Mouse (Mus musculus): ENCODE data around the gene Milr1. TPM values are rescaled to one million over a fixed set of nuclear protein-coding genes. Genes with fewer than 3 reads are reported as not detected.

Gene Milr1
- polyA plus RNA-seq, 1 experiment from 2014 or later, result 0.51 TPM

DNA sequence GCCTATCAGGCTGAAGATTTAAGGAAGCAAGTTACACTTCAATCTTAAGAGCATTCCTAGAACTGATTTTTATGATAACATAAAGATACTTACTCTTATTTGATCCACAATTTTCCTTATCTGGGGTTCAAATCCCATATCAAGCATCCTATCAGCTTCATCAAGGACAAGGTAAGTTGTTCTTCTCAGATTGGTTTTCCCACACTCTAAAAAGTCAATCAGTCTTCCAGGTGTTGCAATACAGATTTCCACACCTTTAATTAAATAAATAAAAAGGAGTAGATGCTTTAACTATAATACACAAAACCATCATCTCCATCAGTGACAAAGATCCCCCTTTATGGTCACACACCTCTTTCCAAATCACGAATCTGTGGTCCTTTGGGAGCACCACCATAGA, 34.0 kb downstream of the Milr1 start:
- ATAC-seq (ENCODE audit: low read depth), result no peak
- WGBS, result 69% methylated on average over 1 of the region's 1 CpGs
- Histone ChIP-seq H3K9me3 (ENCODE audit: control insufficient read depth, low read length) (no peaks in the 10 kb centered on the region), H3K27me3 (ENCODE audit: control insufficient read depth, insufficient read depth, low read length) (no peaks in the 10 kb centered on the region), H3K9ac (replicated peaks; ENCODE audit: low read depth, low read length) (no peak overlapping the region), H3K4me2 (ENCODE audit: low read depth, low read length) (no peak overlapping the region), H3K4me1 (ENCODE audit: control insufficient read depth, insufficient read depth, low read length) (peaks cover 16% of the 10 kb centered on the region), H3K4me3 (ENCODE audit: low read depth, low read length) (no peak overlapping the region), H3K36me3 (ENCODE audit: control insufficient read depth, insufficient read depth, low read length) (peaks cover 60% of the 10 kb centered on the region), H3K27ac (ENCODE audit: low read depth, low read length) (no peak overlapping the region)

- Histone ChIP-seq H3K9me3 (ENCODE audit: control insufficient read depth, low read length) (no peaks in the 10 kb centered on the region), H3K4me3 (ENCODE audit: low read depth, low read length) (peak overlapping the region; percentile 72), H3K27me3 (ENCODE audit: control insufficient read depth, insufficient read depth, low read length) (no peaks in the 10 kb centered on the region), H3K27ac (ENCODE audit: low read depth, low read length) (peak overlapping the region; percentile 99), H3K9ac (replicated peaks; ENCODE audit: low read depth, low read length) (peak overlapping the region; percentile 98), H3K4me2 (ENCODE audit: low read depth, low read length) (peak overlapping the region; percentile 69), H3K36me3 (ENCODE audit: control insufficient read depth, insufficient read depth, low read length) (peaks cover 41% of the 10 kb centered on the region), H3K4me1 (ENCODE audit: control insufficient read depth, insufficient read depth, low read length) (peaks cover 20% of the 10 kb centered on the region)
- ATAC-seq (ENCODE audit: low read depth), result no peak
- WGBS, result under 1% methylated on average over 60 of the region's 65 CpGs
Observed at GRCm38 (mm10) chr11:106787131-106788025, 36.4 kb downstream of the Milr1 start.

DNA sequence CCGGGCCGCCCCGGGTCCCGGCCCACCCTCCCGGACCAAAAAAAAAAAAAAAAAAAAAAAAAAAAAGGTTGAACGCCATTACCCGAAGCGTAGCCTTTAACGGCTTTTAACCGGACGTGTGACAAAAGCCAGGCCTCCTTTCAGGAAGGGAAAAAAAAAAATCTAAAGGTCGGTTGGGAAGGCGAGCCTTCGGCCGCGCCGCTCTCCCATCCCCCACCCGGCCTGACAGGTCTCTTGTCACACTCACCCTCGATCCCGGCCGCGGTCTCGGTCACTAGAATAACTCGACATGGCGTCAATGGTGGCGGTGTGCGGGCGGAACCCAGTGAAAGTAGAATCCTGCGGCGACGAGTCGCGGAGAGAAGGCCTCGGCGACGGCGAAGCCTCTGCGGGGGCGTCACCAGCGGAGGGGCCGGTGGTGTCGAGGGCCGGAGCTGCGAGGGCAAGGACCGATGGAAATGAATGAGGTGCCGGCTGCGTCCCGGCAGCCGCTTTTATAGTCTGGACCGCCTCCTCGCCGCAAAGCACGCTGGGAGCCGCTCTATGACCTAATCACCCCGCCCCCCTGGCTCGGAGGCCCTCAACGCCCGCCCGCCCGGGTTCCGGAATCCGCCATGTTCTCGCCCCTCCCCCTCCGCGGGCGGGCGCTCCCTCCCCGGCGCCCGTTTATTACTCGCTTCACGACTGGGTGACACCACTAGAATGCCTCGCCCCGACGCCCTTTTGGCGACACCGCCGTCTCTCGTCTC, 37.2 kb downstream of the Milr1 start:
- Histone ChIP-seq H3K9ac (replicated peaks; ENCODE audit: low read depth, low read length) (peak overlapping the region; percentile 98), H3K4me3 (ENCODE audit: low read depth, low read length) (peak overlapping the region; percentile 72), H3K4me2 (ENCODE audit: low read depth, low read length) (peak overlapping the region; percentile 52; the same call in 1 of the 2 replicates), H3K27me3 (ENCODE audit: control insufficient read depth, insufficient read depth, low read length) (no peaks in the 10 kb centered on the region), H3K36me3 (ENCODE audit: control insufficient read depth, insufficient read depth, low read length) (peaks cover 36% of the 10 kb centered on the region), H3K9me3 (ENCODE audit: control insufficient read depth, low read length) (no peaks in the 10 kb centered on the region), H3K4me1 (ENCODE audit: control insufficient read depth, insufficient read depth, low read length) (peaks cover 20% of the 10 kb centered on the region), H3K27ac (ENCODE audit: low read depth, low read length) (peak overlapping the region; percentile 99)
- peak; percentile 78 for ATAC-seq (ENCODE audit: low read depth)
- under 1% methylated on average over 70 of the region's 79 CpGs for WGBS

DNA sequence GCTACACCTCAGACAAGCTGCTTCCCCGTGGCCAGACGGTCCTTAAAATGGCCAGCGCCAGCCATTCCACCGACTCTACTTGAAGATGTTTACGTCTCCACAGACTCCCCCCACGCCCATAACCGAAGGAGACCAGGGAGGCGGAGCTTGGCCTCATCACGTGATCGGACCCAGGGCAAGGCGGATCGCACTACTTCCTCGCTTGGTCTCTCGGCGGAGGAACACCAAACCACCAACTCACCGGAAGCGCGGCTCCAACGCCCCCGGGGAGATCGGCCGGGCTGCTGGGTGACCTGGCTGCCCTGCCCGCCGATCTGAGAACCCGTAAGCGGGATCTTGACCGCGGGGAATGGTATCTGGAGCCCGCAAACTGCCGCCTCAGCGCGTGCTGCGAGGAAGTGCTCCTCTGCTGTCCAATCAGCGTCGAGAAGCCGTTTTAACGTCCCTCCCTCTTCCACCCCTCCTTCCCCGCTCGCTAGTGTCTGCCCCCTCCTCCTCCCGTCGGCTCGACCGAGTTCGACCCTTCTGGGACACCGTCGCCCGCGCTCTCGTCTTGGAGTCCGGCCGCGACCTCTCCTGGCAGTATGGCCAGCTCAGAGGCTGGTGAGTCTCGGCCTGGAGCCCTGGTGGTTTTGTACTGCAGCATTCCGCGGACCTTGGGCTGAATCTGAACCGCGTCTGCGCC, 37.9 kb downstream of the Milr1 start, which contains the start of the genes Ddx5 and Cep95:
Ddx5 (minus strand) TSS at position 411 of the 685 bp plus-strand sequence.
Cep95 (plus strand) TSS at position 478 of the 685 bp plus-strand sequence.
- Histone ChIP-seq H3K36me3 (ENCODE audit: control insufficient read depth, insufficient read depth, low read length) (peaks cover 29% of the 10 kb centered on the region), H3K9me3 (ENCODE audit: control insufficient read depth, low read length) (no peaks in the 10 kb centered on the region), H3K4me2 (ENCODE audit: low read depth, low read length) (peak within 1 kb of the TSS; percentile 52), H3K4me3 (ENCODE audit: low read depth, low read length) (peak within 1 kb of the TSS; percentile 72), H3K4me1 (ENCODE audit: control insufficient read depth, insufficient read depth, low read length) (peaks cover 20% of the 10 kb centered on the region), H3K27me3 (ENCODE audit: control insufficient read depth, insufficient read depth, low read length) (no peaks in the 10 kb centered on the region), H3K27ac (ENCODE audit: low read depth, low read length) (peak within 1 kb of the TSS; percentile 99), H3K9ac (replicated peaks; ENCODE audit: low read depth, low read length) (peak within 1 kb of the TSS; percentile 98)
- WGBS, result under 1% methylated on average over 50 of the region's 58 CpGs
- ATAC-seq (ENCODE audit: low read depth), result peak; percentile 91

- H3K9ac ChIP-seq (replicated peaks; ENCODE audit: low read depth, low read length), result peak overlapping the region; percentile 98
- ATAC-seq (ENCODE audit: low read depth), result no peak
- peaks cover 22% of the 10 kb centered on the region for H3K36me3 ChIP-seq (ENCODE audit: control insufficient read depth, insufficient read depth, low read length)
- WGBS, result under 1% methylated on average over 6 of the region's 6 CpGs
- H3K9me3 ChIP-seq (ENCODE audit: control insufficient read depth, low read length), result no peaks in the 10 kb centered on the region
- H3K4me3 ChIP-seq (ENCODE audit: low read depth, low read length), result peak overlapping the region; percentile 72
- peak overlapping the region; percentile 99 for H3K27ac ChIP-seq (ENCODE audit: low read depth, low read length)
- peak overlapping the region; percentile 52 for H3K4me2 ChIP-seq (ENCODE audit: low read depth, low read length)
- peaks cover 20% of the 10 kb centered on the region for H3K4me1 ChIP-seq (ENCODE audit: control insufficient read depth, insufficient read depth, low read length)
- H3K27me3 ChIP-seq (ENCODE audit: control insufficient read depth, insufficient read depth, low read length), result no peaks in the 10 kb centered on the region
Observed at GRCm38 (mm10) chr11:106789649-106790048, 38.6 kb downstream of the Milr1 start.

- Histone ChIP-seq H3K9ac (replicated peaks; ENCODE audit: low read depth, low read length) (no peak overlapping the region), H3K4me2 (ENCODE audit: low read depth, low read length) (no peak overlapping the region), H3K4me3 (ENCODE audit: low read depth, low read length) (no peak overlapping the region), H3K27me3 (ENCODE audit: control insufficient read depth, insufficient read depth, low read length) (no peaks in the 10 kb centered on the region), H3K9me3 (ENCODE audit: control insufficient read depth, low read length) (no peaks in the 10 kb centered on the region), H3K27ac (ENCODE audit: low read depth, low read length) (no peak overlapping the region), H3K4me1 (ENCODE audit: control insufficient read depth, insufficient read depth, low read length) (peaks cover 6% of the 10 kb centered on the region; the same call in 1 of the 2 replicates), H3K36me3 (ENCODE audit: control insufficient read depth, insufficient read depth, low read length) (peaks cover 26% of the 10 kb centered on the region)
- ATAC-seq (ENCODE audit: low read depth), result no peak
- WGBS, result 81% methylated on average over 4 of the region's 4 CpGs
Observed at GRCm38 (mm10) chr11:106793846-106794245, 42.8 kb downstream of the Milr1 start.

- WGBS, result 71% methylated on average over 9 of the region's 9 CpGs
- H3K4me1 ChIP-seq (ENCODE audit: control insufficient read depth, insufficient read depth, low read length), result peaks cover under 1% of the 10 kb centered on the region; the same call in 1 of the 2 replicates
- H3K4me2 ChIP-seq (ENCODE audit: low read depth, low read length), result no peak overlapping the region
- no peak overlapping the region for H3K27ac ChIP-seq (ENCODE audit: low read depth, low read length)
- ATAC-seq (ENCODE audit: low read depth), result no peak
- H3K27me3 ChIP-seq (ENCODE audit: control insufficient read depth, insufficient read depth, low read length), result no peaks in the 10 kb centered on the region
- H3K36me3 ChIP-seq (ENCODE audit: control insufficient read depth, insufficient read depth, low read length), result peaks cover 38% of the 10 kb centered on the region
- H3K9ac ChIP-seq (replicated peaks; ENCODE audit: low read depth, low read length), result no peak overlapping the region
- no peaks in the 10 kb centered on the region for H3K9me3 ChIP-seq (ENCODE audit: control insufficient read depth, low read length)
- H3K4me3 ChIP-seq (ENCODE audit: low read depth, low read length), result no peak overlapping the region
Observed at GRCm38 (mm10) chr11:106795679-106796078, 44.7 kb downstream of the Milr1 start.

DNA sequence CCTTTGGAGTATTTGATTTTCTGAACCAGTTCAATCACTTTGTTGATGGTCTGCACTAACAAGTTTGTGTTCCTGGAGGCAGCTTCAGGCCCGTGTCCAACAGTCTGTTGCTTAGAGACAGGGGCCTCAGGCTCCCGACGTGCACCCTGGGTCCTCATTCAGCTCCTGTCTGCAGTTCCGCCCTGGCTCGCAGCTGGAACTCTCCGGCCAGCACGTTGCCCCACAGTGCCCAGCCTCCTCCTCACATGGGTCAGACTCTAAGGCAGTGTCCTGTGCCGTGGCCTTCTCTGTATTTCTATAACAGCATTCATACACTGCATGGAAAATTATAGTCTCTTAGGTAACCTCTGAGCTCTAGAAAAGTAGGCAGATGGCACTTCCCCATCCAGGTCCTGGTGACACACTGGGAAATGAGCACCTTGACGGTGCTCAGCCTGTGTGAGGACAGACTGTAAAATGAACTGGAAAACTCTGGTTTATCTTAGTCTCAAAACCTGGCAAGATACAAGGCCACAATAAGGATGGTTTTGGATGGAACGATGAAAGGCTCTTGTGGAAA, 51.1 kb downstream of the Milr1 start:
- no peak overlapping the region for H3K27ac ChIP-seq (ENCODE audit: low read depth, low read length)
- ATAC-seq (ENCODE audit: low read depth), result no peak
- peaks cover 37% of the 10 kb centered on the region for H3K36me3 ChIP-seq (ENCODE audit: control insufficient read depth, insufficient read depth, low read length)
- H3K27me3 ChIP-seq (ENCODE audit: control insufficient read depth, insufficient read depth, low read length), result no peaks in the 10 kb centered on the region
- no peaks in the 10 kb centered on the region for H3K9me3 ChIP-seq (ENCODE audit: control insufficient read depth, low read length)
- H3K4me2 ChIP-seq (ENCODE audit: low read depth, low read length), result no peak overlapping the region
- H3K4me3 ChIP-seq (ENCODE audit: low read depth, low read length), result no peak overlapping the region
- WGBS, result 78% methylated on average over 10 of the region's 10 CpGs
- H3K4me1 ChIP-seq (ENCODE audit: control insufficient read depth, insufficient read depth, low read length), result no peaks in the 10 kb centered on the region
- no peak overlapping the region for H3K9ac ChIP-seq (replicated peaks; ENCODE audit: low read depth, low read length)

All from neural tube, embryonic 14.5 days (tissue).